Comparison of ENCODE assay signal across 3 mouse cellular contexts in the genomic region with DNA sequence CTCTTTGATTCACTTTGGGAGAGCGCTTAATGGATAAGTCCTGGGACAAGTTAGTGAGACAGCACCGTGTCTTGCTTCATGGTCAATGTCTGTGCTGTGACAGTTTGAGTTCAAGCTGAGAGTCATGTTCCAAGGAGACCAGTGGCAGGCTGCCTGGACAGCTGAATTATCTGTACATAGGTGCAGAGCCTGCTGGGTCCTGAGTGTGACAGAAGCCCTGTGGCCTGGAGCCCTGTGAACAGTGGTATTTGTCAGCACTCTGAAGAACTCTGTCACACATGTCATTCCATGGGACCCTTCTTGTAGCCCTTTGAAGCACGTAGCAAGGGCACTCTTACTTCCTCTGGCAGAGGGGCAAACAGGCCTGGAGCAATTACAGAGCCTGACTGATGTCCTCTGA. TPM values are rescaled to one million over a fixed set of nuclear protein-coding genes. Genes with fewer than 3 reads are reported as not detected.
"Had no signal": no experiment of that assay in that cellular context is flagged by ENCODE, and none has a peak within 500 bp of the region (broad histone marks: within the 10 kb centered on the region; RNA-seq: fewer than 3 reads in every experiment).

No protein-coding gene starts in this region.

RNA-seq across cellular contexts. Expression of a gene that starts 28.9 kb away (rescaled TPM):
- total RNA-seq: monocyte, adult 5-6 weeks had no signal
- polyA plus RNA-seq: liver, postnatal 0 days; myocyte had no signal
